In genomic region chr7:130662250-130662649, GRCm38 (mm10) we compare ENCODE assay signal across 19 mouse cellular contexts.
DNase-seq lines count a peak whose midpoint lies in the region; ATAC-seq and TF ChIP-seq lines count a peak whose summit lies in the region.
"Had no signal": no experiment of that assay in that cellular context is flagged by ENCODE, and none has a peak within 500 bp of the region (broad histone marks: within the 10 kb centered on the region; RNA-seq: fewer than 3 reads in every experiment).

No protein-coding gene starts in this region.

- H3K4me1 ChIP-seq in hindbrain, embryonic 13.5 days (replicated peaks) = peaks cover 8% of the 10 kb centered on the region; the same call in 1 of the 2 replicates
- H3K4me1 ChIP-seq in hindbrain, embryonic 16.5 days (ENCODE audit: control insufficient read depth, insufficient read depth, low read depth, low read length) = no peaks in the 10 kb centered on the region
- H3K4me1 ChIP-seq in ES-E14 (ENCODE audit: control insufficient read depth in 2 of 2, insufficient read depth in 2 of 2, low read length in 2 of 2, poor library complexity in 1 of 2) = peaks cover 8% of the 10 kb centered on the region in 2 experiments
- peaks cover 11% of the 10 kb centered on the region for H3K4me1 ChIP-seq in limb, embryonic 10.5 days
- H3K4me1 ChIP-seq: liver, embryonic 12.5 days had no signal

- no peak overlapping the region for H3K4me3 ChIP-seq in hindbrain, embryonic 13.5 days
- no peak overlapping the region for H3K4me3 ChIP-seq in hindbrain, embryonic 16.5 days (ENCODE audit: low read length)
- H3K4me3 ChIP-seq in ES-E14 (ENCODE audit: insufficient read depth in 1 of 2, low read depth in 1 of 2, low read length in 2 of 2, poor library complexity in 1 of 2, severe bottlenecking in 1 of 2) = no peak overlapping the region
- H3K4me3 ChIP-seq in limb, embryonic 10.5 days = no peak overlapping the region
- H3K4me3 ChIP-seq: erythroblast, embryonic 14.5 days; kidney, embryonic 15.5 days; layer of hippocampus, adult 2 months; liver, embryonic 12.5 days had no signal

- in situ Hi-C loops in ES-E14 (cut with MboI; ENCODE audit: low sequenced_read_pairs in 2 of 2, unreplicated experiment in 2 of 2) = no loop called here

- WGBS in hindbrain, embryonic 13.5 days = 56% methylated on average over 5 of the region's 5 CpGs
- WGBS in hindbrain, embryonic 16.5 days = 55% methylated on average over 5 of the region's 5 CpGs
- 72% methylated on average over 5 of the region's 5 CpGs for WGBS in limb, embryonic 10.5 days

- H3K4me2 ChIP-seq in hindbrain, embryonic 13.5 days = no peak overlapping the region
- H3K4me2 ChIP-seq in hindbrain, embryonic 16.5 days (ENCODE audit: low read length) = no peak overlapping the region
- H3K4me2 ChIP-seq: kidney, embryonic 15.5 days; liver, embryonic 12.5 days; lung, embryonic 14.5 days; midbrain, embryonic 11.5 days had no signal

- ATAC-seq in hindbrain, embryonic 13.5 days (ENCODE audit: low FRiP score) = no peak
- no peak for ATAC-seq in hindbrain, embryonic 16.5 days
- ATAC-seq: forebrain, embryonic 16.5 days; liver, embryonic 12.5 days had no signal

- H3K9ac ChIP-seq in hindbrain, embryonic 13.5 days = no peak overlapping the region
- H3K9ac ChIP-seq in hindbrain, embryonic 16.5 days (ENCODE audit: low read depth, low read length) = no peak overlapping the region
- H3K9ac ChIP-seq in ES-E14 (ENCODE audit: insufficient read depth, low read depth, low read length, poor library complexity, severe bottlenecking) = peak overlapping the region; percentile 1
- H3K9ac ChIP-seq: kidney, embryonic 15.5 days; liver, embryonic 12.5 days; lung, embryonic 14.5 days had no signal

- H3K9me3 ChIP-seq in hindbrain, embryonic 13.5 days = peaks cover 6% of the 10 kb centered on the region; the same call in 1 of the 2 replicates
- no peaks in the 10 kb centered on the region for H3K9me3 ChIP-seq in hindbrain, embryonic 16.5 days (ENCODE audit: control insufficient read depth, low read length)
- H3K9me3 ChIP-seq in ES-E14 (ENCODE audit: control insufficient read depth, insufficient read depth, low read depth, low read length) = no peaks in the 10 kb centered on the region
- no peaks in the 10 kb centered on the region for H3K9me3 ChIP-seq in limb, embryonic 10.5 days (replicated peaks)
- H3K9me3 ChIP-seq: kidney, embryonic 15.5 days; liver, embryonic 12.5 days had no signal

- no peaks in the 10 kb centered on the region for H3K27me3 ChIP-seq in hindbrain, embryonic 13.5 days
- H3K27me3 ChIP-seq in hindbrain, embryonic 16.5 days (replicated peaks; ENCODE audit: control insufficient read depth, insufficient read depth, low read length) = no peaks in the 10 kb centered on the region
- no peaks in the 10 kb centered on the region for H3K27me3 ChIP-seq in limb, embryonic 10.5 days (ENCODE audit: low read depth, poor library complexity, severe bottlenecking)
- H3K27me3 ChIP-seq: kidney, embryonic 15.5 days; liver, embryonic 12.5 days had no signal

- DNase-seq in heart, adult 11 months = peak; percentile 92
- DNase-seq in heart, adult 18-20 months = no peak
- no peak for DNase-seq in ES-E14 (ENCODE audit: low read depth, low spot score)
- DNase-seq in limb, embryonic 10.5 days (ENCODE audit: low spot score) = no peak
- no peak for DNase-seq in layer of hippocampus, adult 18-20 months (ENCODE audit: low spot score in 2 of 2)
- DNase-seq: cerebellum, postnatal 14 days; left cerebral cortex, postnatal 4 days; lung, embryonic 14.5 days; lung, postnatal 4 days; right cerebral cortex, adult 18-20 months; thymus, adult 18-20 months had no signal

- peaks cover 7% of the 10 kb centered on the region for H3K36me3 ChIP-seq in hindbrain, embryonic 13.5 days
- no peaks in the 10 kb centered on the region for H3K36me3 ChIP-seq in hindbrain, embryonic 16.5 days (ENCODE audit: control insufficient read depth, insufficient read depth, low read length)
- H3K36me3 ChIP-seq in ES-E14 (ENCODE audit: control insufficient read depth, insufficient read depth, low read length, poor library complexity, severe bottlenecking) = peaks cover 8% of the 10 kb centered on the region; the same call in 1 of the 2 replicates
- H3K36me3 ChIP-seq in limb, embryonic 10.5 days = peaks cover 34% of the 10 kb centered on the region

- 0 out of 2 replicates have a peak overlapping the region, but pooled peaks have one; percentile 12 for H3K27ac ChIP-seq in hindbrain, embryonic 13.5 days
- no peak overlapping the region for H3K27ac ChIP-seq in hindbrain, embryonic 16.5 days (ENCODE audit: low read depth, low read length)
- H3K27ac ChIP-seq in ES-E14 (ENCODE audit: insufficient read depth, low read depth, low read length, poor library complexity, severe bottlenecking) = peak overlapping the region; percentile 33; the same call in 1 of the 2 replicates
- peak overlapping the region; percentile 42 for H3K27ac ChIP-seq in limb, embryonic 10.5 days
- H3K27ac ChIP-seq: kidney, embryonic 15.5 days; layer of hippocampus, adult 2 months; liver, embryonic 12.5 days had no signal

TF ChIP-seq in ES-E14, 5 proteins besides CTCF, POLR2A, EP300 and RAD21:
- TF ChIP-seq CHD2 (IDR thresholded peaks at IDR 0.05; ENCODE audit: low read depth, low read length) (no peak), ZNF384 (IDR thresholded peaks at IDR 0.05; ENCODE audit: low read depth, low read length) (no peak), HCFC1 (IDR thresholded peaks at IDR 0.05; ENCODE audit: borderline replicate concordance, insufficient read depth, low read length) (no peak), ZC3H11A (IDR thresholded peaks at IDR 0.05; ENCODE audit: borderline replicate concordance, low read depth, low read length) (no peak), MAFK (IDR thresholded peaks at IDR 0.05; ENCODE audit: insufficient read depth, low read depth, low read length) (no peak)
